In the genomic region with DNA sequence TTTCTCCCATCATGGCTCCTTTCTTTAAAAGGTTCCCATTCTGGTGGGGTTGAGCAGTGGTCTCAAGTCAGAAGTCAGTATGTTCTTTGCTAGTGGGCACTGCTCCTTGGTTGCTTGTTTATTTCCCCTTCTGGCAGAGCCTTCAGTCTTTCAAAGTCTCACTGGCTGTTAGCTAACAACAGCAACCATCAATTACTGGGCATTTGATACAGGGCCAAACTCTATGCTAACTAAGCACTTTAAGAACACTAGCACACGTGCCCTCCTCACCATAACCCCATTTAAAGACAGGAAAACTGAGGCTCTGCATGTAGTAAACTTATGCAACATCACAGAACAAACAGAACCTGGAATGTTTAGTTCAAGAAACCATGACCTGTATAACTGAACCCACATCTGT, we compare ENCODE assay signal across 8 mouse cellular contexts. TPM values are rescaled to one million over a fixed set of nuclear protein-coding genes. Genes with fewer than 3 reads are reported as not detected.
A peak's percentile ranks its signal among the peaks of the same experiment; 100 is the strongest.
DNase-seq lines count a peak whose midpoint lies in the region; ATAC-seq and TF ChIP-seq lines count a peak whose summit lies in the region.
"Had no signal": no experiment of that assay in that cellular context is flagged by ENCODE, and none has a peak within 500 bp of the region (broad histone marks: within the 10 kb centered on the region; RNA-seq: fewer than 3 reads in every experiment).

No protein-coding gene starts in this region.

- H3K4me2 ChIP-seq in lung, embryonic 16.5 days (ENCODE audit: low read depth, low read length) = no peak overlapping the region
- H3K4me2 ChIP-seq in forebrain, embryonic 11.5 days (ENCODE audit: low read depth, low read length, severe bottlenecking) = no peak overlapping the region
- no peak overlapping the region for H3K4me2 ChIP-seq in limb, embryonic 13.5 days (replicated peaks)
- 0 out of 2 replicates have a peak overlapping the region, but pooled peaks have one; percentile 20 for H3K4me2 ChIP-seq in stomach, postnatal 0 days (replicated peaks; ENCODE audit: low read depth)

- no peak for ATAC-seq in lung, embryonic 16.5 days (ENCODE audit: low read depth)
- ATAC-seq in forebrain, embryonic 11.5 days (replicated peaks; ENCODE audit: low FRiP score) = peak; percentile 25; the same call in 1 of the 2 replicates
- no peak for ATAC-seq in limb, embryonic 13.5 days (ENCODE audit: low FRiP score, low read depth)
- ATAC-seq in stomach, postnatal 0 days (ENCODE audit: low FRiP score, low TSS enrichment) = no peak

- TF ChIP-seq CTCF in stomach, postnatal 0 days (IDR thresholded peaks at IDR 0.05; ENCODE audit: low read depth) = no peak

- no peak for DNase-seq in lung, postnatal 10 days
- no peak for DNase-seq in forebrain, embryonic 11.5 days (ENCODE audit: low spot score)
- no peak for DNase-seq in stomach, postnatal 0 days (ENCODE audit: low spot score)
- no peak for DNase-seq in left cerebral cortex, postnatal 4 days
- no peak for DNase-seq in right cerebral cortex, postnatal 10 days (ENCODE audit: low spot score in 2 of 2)

- peaks cover 5% of the 10 kb centered on the region for H3K4me1 ChIP-seq in lung, embryonic 16.5 days (replicated peaks; ENCODE audit: control insufficient read depth, insufficient read depth, low read length)
- peaks cover 4% of the 10 kb centered on the region; the same call in 1 of the 2 replicates for H3K4me1 ChIP-seq in forebrain, embryonic 11.5 days (replicated peaks; ENCODE audit: control insufficient read depth, insufficient read depth, low read length)
- peaks cover 16% of the 10 kb centered on the region for H3K4me1 ChIP-seq in limb, embryonic 13.5 days
- H3K4me1 ChIP-seq in stomach, postnatal 0 days (replicated peaks; ENCODE audit: control insufficient read depth, insufficient read depth) = no peaks in the 10 kb centered on the region

- H3K9ac ChIP-seq in lung, embryonic 16.5 days (ENCODE audit: low read length) = no peak overlapping the region
- no peak overlapping the region for H3K9ac ChIP-seq in forebrain, embryonic 11.5 days (ENCODE audit: low read length)
- no peak overlapping the region for H3K9ac ChIP-seq in limb, embryonic 13.5 days
- H3K9ac ChIP-seq in stomach, postnatal 0 days (ENCODE audit: low read length) = no peak overlapping the region; the same call in 1 of the 2 replicates

- no peak for TF ChIP-seq EP300 in stomach, postnatal 0 days (optimal IDR thresholded peaks at IDR 0.05)

- no peaks in the 10 kb centered on the region for H3K9me3 ChIP-seq in lung, embryonic 16.5 days (ENCODE audit: control insufficient read depth, low read length)
- H3K9me3 ChIP-seq in forebrain, embryonic 11.5 days (ENCODE audit: control insufficient read depth, low read length) = no peaks in the 10 kb centered on the region
- H3K9me3 ChIP-seq in limb, embryonic 13.5 days = no peaks in the 10 kb centered on the region
- no peaks in the 10 kb centered on the region for H3K9me3 ChIP-seq in stomach, postnatal 0 days (ENCODE audit: control insufficient read depth, low read length)

- intact Hi-C loops in left cerebral cortex, postnatal 4 days (cut with DNase I) = no loop called here

- 0 out of 2 replicates have a peak overlapping the region, but pooled peaks have one; percentile 68 for H3K27ac ChIP-seq in lung, embryonic 16.5 days (ENCODE audit: low read length)
- H3K27ac ChIP-seq in forebrain, embryonic 11.5 days (ENCODE audit: low read depth, low read length) = peak overlapping the region; percentile 27; the same call in 1 of the 2 replicates
- H3K27ac ChIP-seq in limb, embryonic 13.5 days = peak overlapping the region; percentile 45; the same call in 1 of the 2 replicates
- peak overlapping the region; percentile 86 for H3K27ac ChIP-seq in stomach, postnatal 0 days (replicated peaks)

- no peaks in the 10 kb centered on the region for H3K27me3 ChIP-seq in lung, embryonic 16.5 days (ENCODE audit: control insufficient read depth, insufficient read depth, low read depth, low read length)
- H3K27me3 ChIP-seq in forebrain, embryonic 11.5 days (ENCODE audit: control insufficient read depth, insufficient read depth, low read length) = no peaks in the 10 kb centered on the region
- no peaks in the 10 kb centered on the region for H3K27me3 ChIP-seq in limb, embryonic 13.5 days
- no peaks in the 10 kb centered on the region for H3K27me3 ChIP-seq in stomach, postnatal 0 days (ENCODE audit: control insufficient read depth, insufficient read depth, low read length)

- H3K36me3 ChIP-seq in lung, embryonic 16.5 days (ENCODE audit: control insufficient read depth, insufficient read depth, low read length) = 0 out of 2 replicates have a peak, but pooled peaks cover 3% of the 10 kb centered on the region
- H3K36me3 ChIP-seq in forebrain, embryonic 11.5 days (ENCODE audit: control insufficient read depth, insufficient read depth, low read length) = no peaks in the 10 kb centered on the region; the same call in 1 of the 2 replicates
- H3K36me3 ChIP-seq in limb, embryonic 13.5 days = peaks cover 34% of the 10 kb centered on the region
- H3K36me3 ChIP-seq in stomach, postnatal 0 days (ENCODE audit: control insufficient read depth, insufficient read depth, low read length) = peaks cover 6% of the 10 kb centered on the region

- H3K4me3 ChIP-seq in lung, embryonic 16.5 days (ENCODE audit: low read length) = no peak overlapping the region
- no peak overlapping the region for H3K4me3 ChIP-seq in forebrain, embryonic 11.5 days (ENCODE audit: low read depth, low read length)
- no peak overlapping the region for H3K4me3 ChIP-seq in limb, embryonic 13.5 days
- no peak overlapping the region for H3K4me3 ChIP-seq in stomach, postnatal 0 days (ENCODE audit: low read depth, low read length)
- H3K4me3 ChIP-seq: erythroblast, embryonic 14.5 days had no signal

- 23% methylated on average over 1 of the region's 1 CpGs for WGBS in lung, embryonic 16.5 days
- 68% methylated on average over 1 of the region's 1 CpGs for WGBS in forebrain, embryonic 11.5 days
- 43% methylated on average over 1 of the region's 1 CpGs for WGBS in limb, embryonic 13.5 days
- 33% methylated on average over 1 of the region's 1 CpGs for WGBS in stomach, postnatal 0 days

RNA-seq across cellular contexts. Expression of a gene that starts 33.5 kb away (rescaled TPM):
- 5.8 and 6.6 TPM in 2 replicates for polyA plus RNA-seq in lung, embryonic 16.5 days (2015; fragmentation: Nextera tagmentation; extraction: Ambion mirVana)
- polyA plus RNA-seq in forebrain, embryonic 11.5 days (2014; fragmentation: Nextera tagmentation; extraction: Ambion mirVana) = 9.6 and 10.2 TPM in 2 replicates
- polyA plus RNA-seq in limb, embryonic 13.5 days (2015; fragmentation: Nextera tagmentation; extraction: Ambion mirVana) = 8.6 and 9.1 TPM in 2 replicates
- polyA plus RNA-seq in stomach, postnatal 0 days (2015; fragmentation: Nextera tagmentation; extraction: Ambion mirVana) = 10.7 and 11.2 TPM in 2 replicates
- 1 to 10 TPM; 9.0 to 9.7 TPM for total RNA-seq in left cerebral cortex, postnatal 4 days (2021)

RNA-seq across cellular contexts. Expression of a gene that starts 33.9 kb away (rescaled TPM):
- 9.7 and 10.0 TPM in 2 replicates for polyA plus RNA-seq in lung, embryonic 16.5 days (2015; fragmentation: Nextera tagmentation; extraction: Ambion mirVana)
- 9.4 and 10.2 TPM in 2 replicates for polyA plus RNA-seq in forebrain, embryonic 11.5 days (2014; fragmentation: Nextera tagmentation; extraction: Ambion mirVana)
- polyA plus RNA-seq in limb, embryonic 13.5 days (2015; fragmentation: Nextera tagmentation; extraction: Ambion mirVana) = 14.7 and 14.9 TPM in 2 replicates
- polyA plus RNA-seq in stomach, postnatal 0 days (2015; fragmentation: Nextera tagmentation; extraction: Ambion mirVana) = 11.5 and 12.1 TPM in 2 replicates
- 10 to 100 TPM; 26.0 to 31.8 TPM for total RNA-seq in left cerebral cortex, postnatal 4 days (2021)

Comparison
In these comparisons a context has a peak if more than half of its experiments do, and no peak if none do; other contexts are left out.
1. H3K27ac ChIP-seq: peak in every context shown above with its lines; median percentile 86 in stomach, postnatal 0 days; 68 in lung, embryonic 16.5 days; 45 in limb, embryonic 13.5 days; 27 in forebrain, embryonic 11.5 days.